Mouse (Mus musculus) liver, adult 2 months (tissue): ENCODE data around the gene Gm1043. TPM values are rescaled to one million over a fixed set of nuclear protein-coding genes. Genes with fewer than 3 reads are reported as not detected.

Experiments
- DNase-seq: peaks from one replicate; pipeline ENCODE4 v3.0.0-alpha.2; 2011; ENCODE audit warnings: low read depth, low spot score; ENCODE audit errors: extremely low read depth
- H3K27ac ChIP-seq: fragments of 200-500 bp; replicated peaks from 2 replicates; pipeline ENCODE4 v1.5.1; 2012; ENCODE audit warnings: low read depth, mild to moderate bottlenecking, control low read depth, inconsistent platforms, low read length; ENCODE audit not compliant: insufficient read depth
- H3K27me3 ChIP-seq: fragments of 200-500 bp; 2 replicates; pipeline ENCODE4 v1.6.1; 2012; ENCODE audit warnings: mild to moderate bottlenecking, moderate library complexity, low read length, inconsistent platforms; ENCODE audit not compliant: control insufficient read depth, insufficient read depth
- H3K36me3 ChIP-seq: fragments of 200-500 bp; 2 replicates; pipeline ENCODE4 v1.6.1; 2012; ENCODE audit warnings: low read length, inconsistent platforms; ENCODE audit not compliant: control insufficient read depth, insufficient read depth
- H3K4me1 ChIP-seq: fragments of 200-500 bp; 2 replicates; pipeline ENCODE4 v1.6.1; 2011; ENCODE audit warnings: low read length; ENCODE audit not compliant: control insufficient read depth, insufficient read depth
- H3K4me3 ChIP-seq: fragments of 200-500 bp; 2 replicates; pipeline ENCODE4 v1.5.1; 2011; ENCODE audit warnings: low read depth, mild to moderate bottlenecking, control low read depth, low read length, moderate library complexity; ENCODE audit not compliant: insufficient read depth
- H3K79me2 ChIP-seq: fragments of 200-500 bp; 2 replicates; pipeline ENCODE4 v1.6.1; 2012; ENCODE audit warnings: inconsistent platforms, mild to moderate bottlenecking, low read length, moderate library complexity; ENCODE audit not compliant: control insufficient read depth, insufficient read depth
- H3K9ac ChIP-seq: fragments of 200-500 bp; 2 replicates; pipeline ENCODE4 v1.6.1; 2012; ENCODE audit warnings: low read depth, mild to moderate bottlenecking, control low read depth, inconsistent platforms, low read length
- CTCF ChIP-seq: fragments of 200-500 bp; IDR thresholded peaks from 2 replicates; pipeline ENCODE4 v1.5.1; 2011; ENCODE audit warnings: low read depth, low read length, control low read depth
- POLR2A ChIP-seq: fragments of 200-500 bp; IDR thresholded peaks from 2 replicates; pipeline ENCODE4 v1.6.1; 2011; ENCODE audit warnings: low read length, control low read depth; ENCODE audit not compliant: insufficient read depth; ENCODE audit errors: extremely low read depth
- WGBS: fragments of 180-500 bp; shearing (Covaris S2); methylation state at CpG from one replicate; pipeline ENCODE4 v1.1.7; 2018; 5-methylcytosine and 5-hydroxymethylcytosine counted together
- polyA plus RNA-seq: library from polyadenylated mRNA; depleted of rRNA; stranded (reverse); fragments of >200 nt; gene quantifications from 2 replicates; pipeline ENCODE4 v1.2.3, GENCODE M21; 2012
- total RNA-seq: library from RNA; depleted of rRNA; stranded (reverse); fragments of >200 nt; gene quantifications from 2 replicates; pipeline ENCODE4 v1.2.3, GENCODE M21; 2014

Gene Gm1043
- total and polyA plus RNA-seq, 2 experiments, result 0.05 TPM; not detected in 1

DNA sequence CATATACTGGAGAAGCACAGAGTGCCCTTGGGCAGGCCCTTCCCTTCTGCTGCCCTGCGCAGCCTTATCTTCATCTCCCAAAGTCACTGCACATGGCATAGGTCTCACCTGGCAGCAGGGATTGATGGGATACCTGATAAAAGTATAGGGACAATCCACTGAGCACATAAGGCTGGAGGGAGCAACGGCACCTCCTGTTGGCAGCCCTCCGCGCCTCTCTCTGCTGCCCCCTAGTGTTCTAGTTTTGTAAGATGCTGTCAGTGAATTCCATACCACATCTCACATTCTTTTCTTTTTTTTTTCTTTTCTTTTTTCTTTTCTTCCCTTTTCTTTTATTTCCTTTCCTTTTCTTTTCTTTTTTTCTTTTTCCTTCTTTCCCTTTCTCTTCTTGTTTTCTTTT, 62.4 kb downstream of the Gm1043 start:
- 9% methylated on average over 4 of the region's 4 CpGs for WGBS
- peak; percentile 75 for TF ChIP-seq CTCF
- no peak for TF ChIP-seq POLR2A
- Histone ChIP-seq H3K27me3 (no peaks in the 10 kb centered on the region), H3K9ac (no peak overlapping the region), H3K4me1 (no peaks in the 10 kb centered on the region), H3K79me2 (no peaks in the 10 kb centered on the region), H3K36me3 (no peaks in the 10 kb centered on the region), H3K4me3 (no peak overlapping the region), H3K27ac (no peak overlapping the region)
- DNase-seq, result peak; percentile 7

DNA sequence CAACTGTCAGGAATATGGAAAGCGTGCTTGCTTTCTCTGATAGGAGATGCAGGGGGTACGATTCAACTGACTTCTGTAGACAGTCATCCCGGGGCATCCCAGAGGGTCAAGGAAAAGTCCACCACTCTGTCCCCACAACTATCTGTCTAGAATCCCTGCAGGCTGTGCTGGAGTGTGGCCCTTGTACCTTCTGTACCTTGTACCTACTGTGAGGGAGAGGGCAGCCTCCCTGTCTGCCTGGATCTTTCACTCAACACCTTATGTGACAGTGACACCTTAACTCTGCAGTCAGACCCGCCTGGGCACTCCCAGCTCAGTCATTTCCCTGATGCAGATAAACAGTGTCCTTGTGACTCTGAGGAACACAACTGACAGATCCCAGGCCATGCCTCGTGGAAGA, 65.5 kb downstream of the Gm1043 start:
- no peak overlapping the region for H3K27ac ChIP-seq
- no peaks in the 10 kb centered on the region for H3K79me2 ChIP-seq
- no peak for TF ChIP-seq CTCF
- TF ChIP-seq POLR2A, result no peak
- no peaks in the 10 kb centered on the region for H3K36me3 ChIP-seq
- no peak for DNase-seq
- no peak overlapping the region for H3K9ac ChIP-seq
- 42% methylated on average over 5 of the region's 5 CpGs for WGBS
- no peaks in the 10 kb centered on the region for H3K27me3 ChIP-seq
- no peak overlapping the region for H3K4me3 ChIP-seq
- H3K4me1 ChIP-seq, result no peaks in the 10 kb centered on the region

DNA sequence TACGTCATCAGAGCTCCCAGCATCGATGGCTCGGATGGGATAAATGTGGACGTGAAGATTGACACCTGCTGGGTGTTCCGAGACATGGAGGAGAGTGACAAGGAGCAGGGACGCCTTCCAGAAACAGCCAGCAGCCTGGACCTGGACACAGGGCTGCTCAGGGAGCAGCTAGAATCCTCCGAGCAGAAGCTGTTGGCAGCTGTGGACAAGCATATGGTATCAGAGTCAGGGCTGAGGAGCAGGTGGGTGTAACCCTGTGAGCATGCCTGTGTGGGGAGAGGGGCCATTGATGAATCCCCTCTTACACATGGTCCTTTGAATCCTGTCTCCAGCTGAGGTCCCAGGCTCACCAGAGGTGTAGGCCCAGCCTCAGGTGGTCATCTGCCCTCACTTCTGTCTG, 69.3 kb downstream of the Gm1043 start:
- Histone ChIP-seq H3K27me3 (no peaks in the 10 kb centered on the region), H3K27ac (no peak overlapping the region), H3K4me1 (no peaks in the 10 kb centered on the region), H3K9ac (no peak overlapping the region), H3K36me3 (no peaks in the 10 kb centered on the region), H3K79me2 (no peaks in the 10 kb centered on the region), H3K4me3 (no peak overlapping the region)
- no peak for DNase-seq
- 77% methylated on average over 7 of the region's 7 CpGs for WGBS
- no peak for TF ChIP-seq POLR2A
- no peak for TF ChIP-seq CTCF

- H3K27ac ChIP-seq, result no peak overlapping the region
- H3K79me2 ChIP-seq, result no peaks in the 10 kb centered on the region
- TF ChIP-seq POLR2A (no peak), CTCF (no peak)
- no peak overlapping the region for H3K4me3 ChIP-seq
- peaks cover 6% of the 10 kb centered on the region for H3K27me3 ChIP-seq
- H3K4me1 ChIP-seq, result no peaks in the 10 kb centered on the region
- WGBS, result 68% methylated on average over 7 of the region's 7 CpGs
- no peak for DNase-seq
- no peaks in the 10 kb centered on the region for H3K36me3 ChIP-seq
- no peak overlapping the region for H3K9ac ChIP-seq
Measured at GRCm38 (mm10) chr5:37158408-37158807, 73.2 kb downstream of the Gm1043 start.

DNA sequence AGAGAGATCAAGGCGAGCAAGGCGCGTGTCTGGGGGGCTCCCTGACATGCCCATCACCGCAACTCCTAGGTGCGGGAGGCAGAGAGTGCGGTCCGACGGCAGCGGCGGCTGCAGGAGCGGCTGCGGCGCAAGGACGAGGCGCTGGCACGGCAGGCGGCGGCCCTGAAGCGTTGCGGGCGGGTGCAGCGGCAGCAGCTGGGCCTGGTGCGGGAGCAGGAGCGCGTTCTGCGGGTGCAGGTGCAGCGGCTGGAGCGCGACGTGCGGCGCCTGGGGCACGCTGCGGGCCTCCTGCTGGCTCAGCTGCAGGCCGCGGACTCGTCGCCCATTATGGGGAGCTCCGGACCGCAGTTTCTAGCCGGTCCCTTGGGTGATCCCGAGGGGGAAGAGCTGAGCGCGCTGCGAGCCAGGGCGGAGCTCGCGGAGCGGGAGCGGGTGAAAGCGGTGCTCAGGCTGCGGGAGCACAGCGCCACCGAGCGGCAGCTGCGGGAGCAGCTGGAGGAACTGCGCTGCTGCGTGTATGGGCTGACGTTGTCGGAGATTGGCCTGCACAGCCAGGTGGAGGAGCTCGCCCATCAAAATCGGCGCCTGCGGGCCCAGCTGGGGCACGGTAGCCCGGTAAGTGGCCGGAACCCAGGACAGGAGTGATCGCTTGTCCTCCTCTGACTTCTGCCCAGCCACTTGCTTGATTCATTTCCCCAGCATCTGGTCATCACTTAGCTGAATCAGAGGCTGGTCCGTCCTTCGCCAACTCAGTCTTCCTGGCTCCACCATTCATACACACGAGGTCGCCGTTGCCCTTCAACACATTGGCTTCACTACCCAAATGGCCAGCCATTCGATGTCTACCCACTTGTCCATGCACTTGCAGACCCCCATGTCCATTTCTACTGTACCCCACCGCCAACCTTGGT, 78.0 kb downstream of the Gm1043 start:
- no peaks in the 10 kb centered on the region for H3K79me2 ChIP-seq
- TF ChIP-seq POLR2A, result no peak
- no peak for TF ChIP-seq CTCF
- H3K4me3 ChIP-seq, result no peak overlapping the region
- no peaks in the 10 kb centered on the region for H3K4me1 ChIP-seq
- DNase-seq, result no peak
- no peak overlapping the region for H3K27ac ChIP-seq
- 8% methylated on average over 75 of the region's 75 CpGs for WGBS
- no peak overlapping the region for H3K9ac ChIP-seq
- peaks cover 6% of the 10 kb centered on the region for H3K27me3 ChIP-seq
- H3K36me3 ChIP-seq, result no peaks in the 10 kb centered on the region

GRCm38 (mm10) chr5:37176466-37176865, 91.3 kb downstream of the Gm1043 start:
- TF ChIP-seq POLR2A (no peak), CTCF (no peak)
- 60% methylated on average over 4 of the region's 4 CpGs for WGBS
- no peak overlapping the region for H3K4me3 ChIP-seq

More at GRCm38 (mm10) chr5:37176466-37176865, 91.3 kb downstream of the Gm1043 start:
- H3K9ac ChIP-seq, result no peak overlapping the region
- no peaks in the 10 kb centered on the region for H3K79me2 ChIP-seq
- DNase-seq, result no peak
- no peak overlapping the region for H3K27ac ChIP-seq
- H3K27me3 ChIP-seq, result no peaks in the 10 kb centered on the region
- no peaks in the 10 kb centered on the region for H3K4me1 ChIP-seq
- no peaks in the 10 kb centered on the region for H3K36me3 ChIP-seq
